Mouse (Mus musculus): ENCODE data around the gene Lonrf2.

DNA sequence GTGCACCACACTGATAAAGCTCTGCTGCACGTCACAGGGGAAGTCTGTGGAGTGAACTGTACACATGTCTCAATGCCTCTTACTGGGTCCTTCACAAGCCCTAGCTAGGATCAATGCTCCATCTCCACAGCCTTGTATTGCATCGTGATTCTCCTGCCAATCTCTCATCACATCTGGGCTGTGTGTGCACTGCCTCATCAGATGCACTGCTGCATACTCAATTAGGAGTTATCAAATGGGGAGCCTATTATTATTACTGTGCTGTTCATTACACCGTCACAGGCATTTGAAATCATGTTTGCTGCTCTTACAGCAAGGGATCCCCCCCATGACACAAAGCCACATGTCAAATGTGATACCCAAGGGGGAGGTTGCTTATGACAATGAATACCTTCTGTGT, 18.8 kb downstream of the Lonrf2 start:
- no peak for TF ChIP-seq CTCF (IDR thresholded peaks at IDR 0.05; ENCODE audit: borderline replicate concordance, extremely low read depth, insufficient read depth, insufficient read length)
- TF ChIP-seq POLR2A (IDR thresholded peaks at IDR 0.05; ENCODE audit: borderline replicate concordance, extremely low read depth, insufficient read depth, insufficient read length, poor library complexity, severe bottlenecking): no peak

Measured in brain, embryonic 14.5 days (tissue).